Mouse (Mus musculus): ENCODE data around the gene Cers3.

Gene Cers3

GRCm38 (mm10) chr7:66840008-66840719 lies 96.9 kb downstream of the Cers3 start:
- in situ Hi-C loops (cut with MboI, MseI): no loop called here

GRCm38 (mm10) chr7:66841165-66841564 lies 97.9 kb downstream of the Cers3 start:
- in situ Hi-C loops (cut with MboI, MseI): no loop called here

- in situ Hi-C loops (cut with MboI, MseI): no loop called here
Observed at GRCm38 (mm10) chr7:66842021-66842420, 98.7 kb downstream of the Cers3 start.

- in situ Hi-C loops (cut with MboI, MseI): no loop called here
Observed at GRCm38 (mm10) chr7:66843846-66844245, 100.5 kb downstream of the Cers3 start.

- in situ Hi-C loops (cut with MboI, MseI): no loop called here
Observed at GRCm38 (mm10) chr7:66846582-66846981, 103.3 kb downstream of the Cers3 start.

- in situ Hi-C loops (cut with MboI, MseI): no loop called here
Observed at GRCm38 (mm10) chr7:66847299-66847698, 104.0 kb downstream of the Cers3 start.

- in situ Hi-C loops (cut with MboI, MseI): no loop called here
Observed at GRCm38 (mm10) chr7:66849316-66849715, 106.0 kb downstream of the Cers3 start.

- in situ Hi-C loops (cut with MboI, MseI): no loop called here
Observed at GRCm38 (mm10) chr7:66852164-66852563, 108.9 kb downstream of the Cers3 start.

GRCm38 (mm10) chr7:66857610-66858009 lies 114.3 kb downstream of the Cers3 start:
- in situ Hi-C loops (cut with MboI, MseI): no loop called here

- in situ Hi-C loops (cut with MboI, MseI): no loop called here
Observed at GRCm38 (mm10) chr7:66858247-66859075, 115.2 kb downstream of the Cers3 start.

- in situ Hi-C loops (cut with MboI, MseI): no loop called here
Observed at GRCm38 (mm10) chr7:66859220-66859619, 115.9 kb downstream of the Cers3 start.

- in situ Hi-C loops (cut with MboI, MseI): no loop called here
Observed at GRCm38 (mm10) chr7:66866944-66867718, 123.8 kb downstream of the Cers3 start.

- in situ Hi-C loops (cut with MboI, MseI): no loop called here
Observed at GRCm38 (mm10) chr7:66867719-66868501, 124.6 kb downstream of the Cers3 start.

- in situ Hi-C loops (cut with MboI, MseI): no loop called here
Observed at GRCm38 (mm10) chr7:66871520-66871919, 128.2 kb downstream of the Cers3 start.

- in situ Hi-C loops (cut with MboI, MseI): no loop called here
Observed at GRCm38 (mm10) chr7:66871940-66872511, 128.7 kb downstream of the Cers3 start.

- in situ Hi-C loops (cut with MboI, MseI): no loop called here
Observed at GRCm38 (mm10) chr7:66873235-66873634, 129.9 kb downstream of the Cers3 start.

Data from regulatory T cell (primary cell).